ENCODE assay signal across 8 mouse cellular contexts in the genomic region with DNA sequence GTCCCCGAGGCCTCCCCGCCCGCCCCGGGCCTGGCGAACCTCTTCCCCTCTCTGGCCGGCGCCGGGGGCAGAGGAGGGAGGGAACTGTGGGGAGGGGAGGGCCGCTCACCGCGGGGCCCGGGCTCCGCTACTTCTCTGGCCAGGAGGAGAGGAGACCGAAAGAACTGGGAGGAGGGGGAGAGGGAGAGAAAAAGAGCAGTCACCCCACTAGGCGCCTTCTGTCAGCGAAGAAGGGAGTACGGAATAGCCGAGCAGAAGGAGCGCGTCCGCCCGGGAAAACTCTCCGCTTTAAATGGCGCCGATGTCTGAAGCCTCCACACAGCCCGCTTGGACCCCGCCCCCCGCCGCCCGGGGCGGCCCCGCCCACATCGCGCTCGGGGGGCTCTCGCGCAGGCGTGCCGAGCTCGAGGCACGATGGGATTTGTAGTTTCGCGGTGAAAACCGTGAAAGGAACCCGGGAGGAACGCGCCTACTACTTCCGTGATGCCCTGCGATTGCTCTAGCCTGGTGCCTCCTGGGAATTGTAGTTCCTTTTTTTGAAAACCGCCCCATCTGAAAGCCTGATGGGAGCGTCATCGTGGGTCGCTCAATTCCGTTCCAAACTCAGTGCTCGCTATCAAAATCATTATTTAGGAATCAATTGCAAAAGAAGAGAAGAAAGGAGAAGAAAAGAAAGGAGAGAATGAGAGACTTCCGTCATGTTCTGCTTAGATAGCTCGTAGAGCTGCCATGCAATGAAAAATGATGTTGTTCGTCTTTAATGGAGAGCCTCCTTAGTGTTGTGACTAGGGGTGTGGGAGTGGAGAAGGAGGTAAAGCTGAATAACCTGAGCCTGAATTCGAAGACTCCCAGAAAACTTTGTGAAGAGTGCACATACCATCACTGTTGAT. TPM values are rescaled to one million over a fixed set of nuclear protein-coding genes. Genes with fewer than 3 reads are reported as not detected.
DNase-seq lines count a peak whose midpoint lies in the region; ATAC-seq lines count a peak whose summit lies in the region.

A gene (minus strand): TSS at position 307 of the 890 bp plus-strand sequence.

- H3K27ac ChIP-seq in lung, embryonic 16.5 days (ENCODE audit: low read length): peak within 1 kb of the TSS; percentile 99

- H3K4me2 ChIP-seq in lung, embryonic 16.5 days (ENCODE audit: low read depth, low read length): peak within 1 kb of the TSS; percentile 94

- peak; percentile 81 to 82 for ATAC-seq in hematopoietic stem cell, adult 5-6 weeks (replicated peaks in 1 of 2; ENCODE audit: insufficient read depth in 1 of 2, low FRiP score in 2 of 2, low TSS enrichment in 1 of 2, low read depth in 1 of 2, poor library complexity in 2 of 2, severe bottlenecking in 2 of 2)
- ATAC-seq in lung, embryonic 16.5 days (ENCODE audit: low read depth): peak; percentile 94

- peak within 1 kb of the TSS; percentile 85 for H3K4me3 ChIP-seq in lung, embryonic 16.5 days (ENCODE audit: low read length)

- no peaks in the 10 kb centered on the region for H3K9me3 ChIP-seq in lung, embryonic 16.5 days (ENCODE audit: control insufficient read depth, low read length)

- no peaks in the 10 kb centered on the region for H3K27me3 ChIP-seq in lung, embryonic 16.5 days (ENCODE audit: control insufficient read depth, insufficient read depth, low read depth, low read length)

- under 1% methylated on average over 56 of the region's 59 CpGs for WGBS in lung, embryonic 16.5 days

- peaks cover 4% of the 10 kb centered on the region; the same call in 1 of the 2 replicates for H3K4me1 ChIP-seq in lung, embryonic 16.5 days (replicated peaks; ENCODE audit: control insufficient read depth, insufficient read depth, low read length)

- H3K9ac ChIP-seq in lung, embryonic 16.5 days (ENCODE audit: low read length): peak within 1 kb of the TSS; percentile 93

- 0 out of 2 replicates have a peak, but pooled peaks cover 2% of the 10 kb centered on the region for H3K36me3 ChIP-seq in lung, embryonic 16.5 days (ENCODE audit: control insufficient read depth, insufficient read depth, low read length)

- peak; percentile 96 for DNase-seq in MEL-GATA-1-ER (ENCODE audit: extremely low read depth, low read depth)
- DNase-seq in cerebellum, adult 8-10 months: peak; percentile 98
- peak; percentile 99 for DNase-seq in forelimb bud, embryonic 11.5 days (ENCODE audit: low read depth, low spot score)
- peak; percentile 95 for DNase-seq in layer of hippocampus, adult 9-10 months (ENCODE audit: low spot score)
- peak; percentile 93 for DNase-seq in ovary, postnatal 10 days (ENCODE audit: low spot score)
- DNase-seq in thymus, postnatal 10 days (ENCODE audit: low spot score in 2 of 2): peak; percentile 95 to 97

RNA-seq across cellular contexts. Expression of the gene that starts here (rescaled TPM):
- total RNA-seq in hematopoietic stem cell, adult 5-6 weeks (2017): 233 and 335 TPM in 2 replicates
- 50.2 and 56.0 TPM in 2 replicates for polyA plus RNA-seq in lung, embryonic 16.5 days (2015; fragmentation: Nextera tagmentation; extraction: Ambion mirVana)

Comparison
In these comparisons a context has a peak if more than half of its experiments do, and no peak if none do; other contexts are left out.
1. Peak in every context shown above with its lines: DNase-seq, ATAC-seq, H3K4me3 ChIP-seq and H3K27ac ChIP-seq.